Mouse (Mus musculus) limb, embryonic 10.5 days (tissue): ENCODE data around the gene Hmgn2. TPM values are rescaled to one million over a fixed set of nuclear protein-coding genes. Genes with fewer than 3 reads are reported as not detected.
A peak's percentile ranks its signal among the peaks of the same experiment; 100 is the strongest.

Source experiments
- DNase-seq: peaks from one replicate; pipeline ENCODE4 v3.0.0-alpha.2; 2017; ENCODE audit warnings: low spot score
- H3K27ac ChIP-seq: fragments of 300-500 bp; sonication (generic); 2 replicates; pipeline ENCODE4 v1.5.1; 2016; ENCODE audit warnings: mild to moderate bottlenecking
- H3K27me3 ChIP-seq: fragments of 300-500 bp; sonication (generic); 2 replicates; pipeline ENCODE4 v1.6.1; 2016; ENCODE audit warnings: low read depth, mild to moderate bottlenecking; ENCODE audit not compliant: poor library complexity, severe bottlenecking
- H3K36me3 ChIP-seq: fragments of 300-500 bp; sonication (generic); 2 replicates; pipeline ENCODE4 v1.6.1; 2016; ENCODE audit warnings: mild to moderate bottlenecking, moderate library complexity
- H3K4me1 ChIP-seq: fragments of 300-500 bp; sonication (generic); 2 replicates; pipeline ENCODE4 v1.6.1; 2016
- H3K4me3 ChIP-seq: fragments of 300-500 bp; sonication (generic); 2 replicates; pipeline ENCODE4 v1.5.1; 2016; ENCODE audit warnings: mild to moderate bottlenecking, moderate library complexity
- H3K9me3 ChIP-seq: fragments of 300-500 bp; sonication (generic); replicated peaks from 2 replicates; pipeline ENCODE4 v1.6.1; 2016; ENCODE audit warnings: mild to moderate bottlenecking
- WGBS: fragments of 180-500 bp; shearing (Covaris S2); methylation state at CpG from one replicate; pipeline ENCODE4 v1.1.7; 2016; 5-methylcytosine and 5-hydroxymethylcytosine counted together
- polyA plus RNA-seq: library from polyadenylated mRNA; unstranded; fragments of >200 nt; fragmentation: Nextera tagmentation; extraction: Ambion mirVana; gene quantifications from 2 replicates; pipeline ENCODE4 v1.2.1, GENCODE M21; 2016

Hmgn2 gene
- polyA plus RNA-seq, 1 experiment from 2014 or later: 2,950 TPM

DNA sequence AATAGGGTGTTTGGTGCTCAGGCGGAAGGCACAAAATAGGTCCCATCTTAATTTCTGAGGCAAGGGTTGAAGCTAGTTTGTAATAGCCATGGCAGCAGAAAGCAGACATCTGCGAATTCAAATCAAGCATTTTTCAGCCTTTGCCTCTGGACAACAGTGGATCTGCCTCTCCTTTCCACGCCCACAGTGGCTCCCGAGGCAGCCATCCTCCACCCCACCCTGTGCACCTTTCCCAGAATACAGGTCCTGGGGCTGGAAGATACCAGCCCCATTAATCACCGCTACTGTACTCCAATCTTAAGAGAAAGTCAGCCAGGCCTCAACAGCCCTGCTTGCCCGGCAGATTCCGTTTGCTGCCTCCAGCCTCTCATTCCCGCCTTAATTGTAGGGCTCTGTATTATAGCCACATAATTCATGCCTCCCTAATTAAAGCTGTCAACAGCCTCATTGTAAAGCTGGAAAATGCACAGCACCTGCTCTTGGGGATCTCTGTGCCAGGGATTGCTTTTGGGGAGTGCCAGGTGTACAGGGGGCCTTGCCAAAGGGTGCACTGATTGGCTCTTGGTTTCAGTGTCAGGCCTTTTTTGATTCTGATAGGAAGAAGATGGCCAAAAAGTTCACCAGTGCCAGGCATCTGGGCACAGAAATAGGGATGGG is 792 bp upstream of the Hmgn2 start:
- peaks cover 59% of the 10 kb centered on the region for H3K36me3 ChIP-seq
- peak overlapping the region; percentile 99 for H3K27ac ChIP-seq
- 48% methylated on average over 8 of the region's 8 CpGs for WGBS
- 0 out of 2 replicates have a peak, but pooled peaks cover 4% of the 10 kb centered on the region for H3K27me3 ChIP-seq
- DNase-seq: no peak
- H3K9me3 ChIP-seq: no peaks in the 10 kb centered on the region
- peaks cover 31% of the 10 kb centered on the region for H3K4me1 ChIP-seq
- peak overlapping the region; percentile 79 for H3K4me3 ChIP-seq

GRCm38 (mm10) chr4:133967866-133968149 is 642 bp downstream of the Hmgn2 start:
- no peaks in the 10 kb centered on the region for H3K9me3 ChIP-seq
- H3K27ac ChIP-seq: peak overlapping the region; percentile 99
- WGBS: under 1% methylated on average over 29 of the region's 29 CpGs
- peak overlapping the region; percentile 79 for H3K4me3 ChIP-seq
- peaks cover 31% of the 10 kb centered on the region for H3K4me1 ChIP-seq
- DNase-seq: peak; percentile 97
- peaks cover 68% of the 10 kb centered on the region for H3K36me3 ChIP-seq
- H3K27me3 ChIP-seq: 0 out of 2 replicates have a peak, but pooled peaks cover 4% of the 10 kb centered on the region

DNA sequence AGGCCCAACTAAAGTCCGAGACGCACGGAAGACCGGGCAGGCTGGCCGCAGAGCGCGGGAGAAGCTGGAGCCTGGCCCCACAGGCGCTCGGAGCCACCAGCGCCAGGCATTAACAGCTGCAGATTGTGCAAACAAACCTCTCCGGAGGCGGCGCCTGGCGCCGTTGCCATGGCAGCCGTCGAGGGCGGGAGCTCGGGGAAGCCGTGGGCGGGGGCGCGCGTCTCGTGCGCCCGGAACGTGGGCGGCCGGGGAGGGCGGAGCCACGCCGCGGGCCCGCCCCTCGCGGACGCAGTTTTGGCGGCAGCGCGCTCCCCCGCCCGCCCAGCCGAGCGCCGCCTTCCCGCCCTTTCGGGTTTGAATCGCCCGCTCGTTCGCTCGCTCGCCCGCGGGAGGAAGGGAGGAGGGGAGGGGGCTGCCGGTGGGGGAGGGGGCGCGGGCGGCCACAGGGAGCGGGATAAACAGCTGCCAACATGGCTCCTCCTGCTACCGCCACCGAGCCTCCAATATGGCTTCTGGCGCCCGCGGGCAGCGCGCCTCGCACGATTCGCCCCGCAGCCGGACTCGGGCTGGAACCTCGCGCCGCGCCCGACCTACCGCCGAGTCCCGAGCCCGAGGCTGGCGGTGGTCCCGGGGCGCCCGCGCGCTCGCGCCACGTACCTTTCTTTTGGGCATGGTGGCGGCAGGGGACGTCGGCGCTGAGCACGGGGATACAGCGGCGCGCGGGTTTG is 1.1 kb downstream of the Hmgn2 start:
- peak overlapping the region; percentile 79 for H3K4me3 ChIP-seq
- peaks cover 31% of the 10 kb centered on the region for H3K4me1 ChIP-seq
- H3K9me3 ChIP-seq: no peaks in the 10 kb centered on the region
- peak overlapping the region; percentile 99 for H3K27ac ChIP-seq
- under 1% methylated on average over 92 of the region's 101 CpGs for WGBS
- DNase-seq: peak; percentile 96
- 0 out of 2 replicates have a peak, but pooled peaks cover 4% of the 10 kb centered on the region for H3K27me3 ChIP-seq
- peaks cover 68% of the 10 kb centered on the region for H3K36me3 ChIP-seq

GRCm38 (mm10) chr4:133966271-133966940 is 2.0 kb downstream of the Hmgn2 start:
- Histone ChIP-seq H3K36me3 (peaks cover 59% of the 10 kb centered on the region), H3K27me3 (0 out of 2 replicates have a peak, but pooled peaks cover 4% of the 10 kb centered on the region), H3K4me1 (peaks cover 31% of the 10 kb centered on the region), H3K27ac (peak overlapping the region; percentile 99), H3K4me3 (peak overlapping the region; percentile 79), H3K9me3 (no peaks in the 10 kb centered on the region)
- WGBS: 55% methylated on average over 12 of the region's 12 CpGs
- no peak for DNase-seq

- no peak for DNase-seq
- no peak overlapping the region for H3K4me3 ChIP-seq
- 88% methylated on average over 7 of the region's 7 CpGs for WGBS
Observed at GRCm38 (mm10) chr4:133962566-133962965, 5.9 kb downstream of the Hmgn2 start.

DNA sequence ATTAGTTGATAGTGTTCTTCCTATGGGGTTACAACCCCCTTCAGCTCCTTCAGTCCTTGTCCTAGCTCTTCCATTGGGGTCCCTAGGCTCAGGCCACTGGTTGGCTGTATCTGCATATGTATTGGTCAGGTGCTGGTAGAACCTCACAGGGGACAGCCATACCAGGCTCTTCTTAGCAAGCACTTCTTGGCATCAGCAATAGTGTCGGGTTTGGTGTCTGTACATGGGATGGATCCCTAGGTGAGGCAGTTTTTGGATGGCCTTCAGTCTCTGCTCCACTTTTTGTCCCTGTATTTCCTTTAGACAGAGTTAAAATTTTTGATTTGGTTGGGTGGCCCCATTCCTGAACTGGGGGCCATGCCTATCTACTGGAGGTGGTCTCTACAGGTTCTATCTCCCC is 9.6 kb downstream of the Hmgn2 start:
- Histone ChIP-seq H3K27ac (no peak overlapping the region), H3K4me1 (0 out of 2 replicates have a peak, but pooled peaks cover 3% of the 10 kb centered on the region), H3K27me3 (no peaks in the 10 kb centered on the region), H3K36me3 (peaks cover 15% of the 10 kb centered on the region), H3K9me3 (no peaks in the 10 kb centered on the region), H3K4me3 (no peak overlapping the region)
- no peak for DNase-seq
- 80% methylated on average over 1 of the region's 1 CpGs for whole genome bisulfite sequencing

More at GRCm38 (mm10) chr4:133962566-133962965, 5.9 kb downstream of the Hmgn2 start:
- Histone ChIP-seq H3K4me1 (peaks cover 14% of the 10 kb centered on the region), H3K27ac (no peak overlapping the region), H3K27me3 (no peaks in the 10 kb centered on the region), H3K36me3 (peaks cover 40% of the 10 kb centered on the region), H3K9me3 (no peaks in the 10 kb centered on the region)

GRCm38 (mm10) chr4:133956358-133956757 is 12.1 kb downstream of the Hmgn2 start:
- H3K4me3 ChIP-seq: no peak overlapping the region
- no peak overlapping the region for H3K27ac ChIP-seq
- no peaks in the 10 kb centered on the region for H3K27me3 ChIP-seq
- H3K9me3 ChIP-seq: no peaks in the 10 kb centered on the region
- 91% methylated on average over 4 of the region's 4 CpGs for WGBS
- H3K4me1 ChIP-seq: peaks cover 7% of the 10 kb centered on the region; the same call in 1 of the 2 replicates
- H3K36me3 ChIP-seq: no peaks in the 10 kb centered on the region
- no peak for DNase-seq

- Histone ChIP-seq H3K36me3 (no peaks in the 10 kb centered on the region), H3K27me3 (no peaks in the 10 kb centered on the region), H3K27ac (no peak overlapping the region), H3K9me3 (no peaks in the 10 kb centered on the region), H3K4me1 (peaks cover 16% of the 10 kb centered on the region), H3K4me3 (no peak overlapping the region)
- 60% methylated on average over 4 of the region's 4 CpGs for WGBS
- no peak for DNase-seq
Observed at GRCm38 (mm10) chr4:133946736-133947135, 21.7 kb downstream of the Hmgn2 start.

GRCm38 (mm10) chr4:133943791-133944190 is 24.7 kb downstream of the Hmgn2 start:
- Histone ChIP-seq H3K27me3 (no peaks in the 10 kb centered on the region), H3K4me1 (peaks cover 14% of the 10 kb centered on the region), H3K27ac (no peak overlapping the region), H3K36me3 (no peaks in the 10 kb centered on the region), H3K4me3 (no peak overlapping the region), H3K9me3 (no peaks in the 10 kb centered on the region)
- no peak for DNase-seq
- WGBS: 82% methylated on average over 3 of the region's 3 CpGs

- 95% methylated on average over 4 of the region's 4 CpGs for WGBS
- H3K27ac ChIP-seq: no peak overlapping the region
- no peaks in the 10 kb centered on the region for H3K27me3 ChIP-seq
- peaks cover 18% of the 10 kb centered on the region for H3K4me1 ChIP-seq
- DNase-seq: no peak
- H3K9me3 ChIP-seq: no peaks in the 10 kb centered on the region
- H3K36me3 ChIP-seq: no peaks in the 10 kb centered on the region
- no peak overlapping the region for H3K4me3 ChIP-seq
Observed at GRCm38 (mm10) chr4:133942679-133943078, 25.8 kb downstream of the Hmgn2 start.

DNA sequence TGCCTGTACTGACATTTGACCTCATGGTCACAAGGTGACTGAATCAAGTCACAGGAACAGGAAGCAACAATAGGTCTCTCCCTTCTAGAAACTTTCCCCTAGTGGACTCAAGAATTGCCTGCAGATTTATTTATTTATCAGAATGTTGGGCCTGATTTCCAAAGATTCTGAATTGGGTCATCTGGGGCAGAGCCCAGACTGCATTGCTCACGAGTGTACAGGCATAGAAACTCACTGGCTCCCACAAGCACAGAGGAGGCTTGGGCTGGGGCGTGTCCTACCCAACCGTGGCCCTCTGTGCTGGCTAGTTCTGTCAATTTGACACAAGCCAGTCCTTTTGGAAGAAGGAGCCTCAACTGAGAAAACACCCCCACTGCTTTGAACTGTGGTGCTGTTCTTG is 26.9 kb downstream of the Hmgn2 start:
- no peak overlapping the region for H3K4me3 ChIP-seq
- H3K4me1 ChIP-seq: peaks cover 18% of the 10 kb centered on the region
- 22% methylated on average over 3 of the region's 3 CpGs for WGBS
- H3K9me3 ChIP-seq: no peaks in the 10 kb centered on the region
- no peaks in the 10 kb centered on the region for H3K36me3 ChIP-seq
- DNase-seq: no peak
- no peak overlapping the region for H3K27ac ChIP-seq
- no peaks in the 10 kb centered on the region for H3K27me3 ChIP-seq

DNA sequence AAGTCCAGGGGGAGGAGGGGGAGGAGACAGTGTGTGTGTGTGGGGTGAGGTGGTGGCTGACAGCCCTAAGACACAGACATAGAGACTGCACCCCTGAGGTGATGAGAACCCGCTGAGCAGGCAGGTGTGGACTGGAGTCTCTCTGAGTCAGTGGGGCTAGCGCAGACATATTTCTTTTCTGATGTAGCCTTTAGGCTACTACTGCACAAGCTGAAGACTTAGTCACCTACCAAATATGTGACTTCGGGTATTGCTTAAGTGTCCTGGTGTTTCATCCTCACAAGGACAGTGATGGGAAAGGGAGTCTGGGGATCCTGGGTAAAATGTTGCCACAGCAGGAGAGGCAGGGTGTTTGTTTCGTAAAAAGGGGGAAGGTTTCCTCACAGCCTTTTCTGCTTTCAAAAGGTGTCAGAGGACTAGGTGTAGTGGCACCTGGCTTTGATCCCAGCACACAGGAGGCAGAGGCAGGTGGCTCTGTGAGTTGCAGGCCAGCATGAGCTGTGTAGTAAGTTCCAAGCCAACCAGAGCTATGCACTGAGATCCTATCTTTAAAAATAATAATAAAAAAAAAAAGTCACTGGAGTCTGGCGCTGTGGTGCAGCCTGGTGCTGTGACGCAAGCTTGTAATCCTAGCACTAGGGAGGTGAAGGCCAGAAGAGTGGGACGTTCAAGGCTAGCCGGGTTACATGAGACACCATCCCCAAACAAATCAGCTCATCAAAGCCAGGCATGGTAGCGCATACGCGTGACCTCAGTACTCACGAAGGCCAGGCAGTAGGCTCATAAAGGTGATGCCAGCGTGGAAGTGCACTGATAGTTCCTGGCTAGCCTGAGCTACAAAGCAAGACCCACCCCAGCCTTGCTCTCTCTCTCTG is 27.8 kb downstream of the Hmgn2 start:
- Histone ChIP-seq H3K27ac (no peak overlapping the region), H3K36me3 (no peaks in the 10 kb centered on the region), H3K9me3 (no peaks in the 10 kb centered on the region), H3K27me3 (no peaks in the 10 kb centered on the region), H3K4me3 (no peak overlapping the region), H3K4me1 (peaks cover 18% of the 10 kb centered on the region)
- 71% methylated on average over 13 of the region's 13 CpGs for WGBS
- no peak for DNase-seq
